Mouse (Mus musculus) ES-CJ7 (cell line): Measurements from ENCODE around the gene Ccdc18.
"Not testable (repeated sequence)": the region's sequence is repeated elsewhere in the genome, so short reads cannot be mapped to it uniquely, and the experiment has no call there.

ENCODE experiments used
- DNase-seq: peaks from one replicate; pipeline ENCODE4 v3.0.0; 2011; ENCODE audit warnings: low read depth, low spot score

The Ccdc18 gene

DNA sequence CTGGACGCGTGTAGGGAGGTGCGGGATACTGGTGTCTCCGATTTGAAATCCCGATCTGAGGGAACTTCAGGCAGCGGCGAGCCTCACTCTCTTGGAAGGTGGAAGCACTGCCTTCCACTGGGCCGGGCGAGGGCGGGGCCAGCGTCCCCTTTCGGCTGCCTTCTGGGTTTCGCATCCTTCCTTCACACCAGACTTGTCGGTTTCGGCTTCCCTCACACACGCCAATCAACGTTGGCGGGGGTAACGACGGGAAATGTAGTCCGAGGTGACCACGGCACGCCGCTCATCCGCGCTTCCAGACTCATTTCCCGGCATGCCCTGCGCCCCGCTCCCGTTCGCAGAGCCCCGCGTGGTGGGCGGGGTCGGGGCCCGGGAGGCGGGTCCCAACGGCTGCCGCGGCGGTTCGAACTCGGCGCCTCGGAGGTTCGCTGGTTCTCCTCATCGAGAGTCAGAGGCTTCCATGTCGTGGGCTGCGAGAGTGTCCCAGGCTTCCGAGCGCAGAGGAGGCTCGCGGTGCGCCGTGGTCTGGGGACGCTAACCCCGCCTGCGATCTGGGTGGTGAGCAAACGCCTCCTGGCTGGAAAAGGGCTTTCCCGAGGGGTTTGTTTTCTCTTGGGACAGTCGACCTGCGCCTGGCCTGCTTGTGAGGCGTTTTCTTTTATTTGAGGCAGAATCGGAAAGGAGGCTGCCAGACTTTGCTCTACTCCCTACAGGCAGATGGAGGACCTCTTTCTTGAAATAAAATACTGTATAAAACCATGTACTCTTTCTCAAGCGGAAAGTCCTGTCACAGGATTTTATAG lies at the start of gene Ccdc18, which contains the start of gene Tmed5:
Gene Ccdc18 (plus strand): TSS at position 435 of the 803 bp plus-strand sequence.
Gene Tmed5 (minus strand): TSS at position 180 of the 803 bp plus-strand sequence.
- DNase-seq = peak; percentile 99

GRCm38 (mm10) chr5:108085440-108085839 lies 47.2 kb upstream of the Ccdc18 start:
- peak; percentile 47 for DNase-seq

- not testable (repeated sequence) for DNase-seq
Observed at GRCm38 (mm10) chr5:108092731-108093130, 39.9 kb upstream of the Ccdc18 start.

DNA sequence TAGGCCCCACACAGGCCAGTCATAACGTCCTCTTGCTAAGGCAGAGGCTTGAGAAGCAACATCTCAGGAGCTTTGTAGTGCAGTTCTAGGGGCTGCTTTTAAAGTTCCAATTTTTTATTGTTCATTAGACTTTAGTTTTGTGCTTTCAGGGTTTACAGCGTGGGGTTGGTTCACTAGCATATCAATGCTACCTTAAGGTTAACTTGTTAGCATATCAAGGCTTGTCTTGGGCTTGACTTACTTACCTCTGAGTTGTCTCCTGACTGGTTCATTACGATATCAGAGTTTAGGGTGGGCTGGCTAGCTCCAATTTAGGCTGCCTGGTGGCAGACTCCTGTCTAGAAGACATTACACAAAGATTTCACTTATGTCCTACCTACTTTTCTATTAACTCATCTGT lies 35.0 kb upstream of the Ccdc18 start:
- peak; percentile 66 for DNase-seq

DNA sequence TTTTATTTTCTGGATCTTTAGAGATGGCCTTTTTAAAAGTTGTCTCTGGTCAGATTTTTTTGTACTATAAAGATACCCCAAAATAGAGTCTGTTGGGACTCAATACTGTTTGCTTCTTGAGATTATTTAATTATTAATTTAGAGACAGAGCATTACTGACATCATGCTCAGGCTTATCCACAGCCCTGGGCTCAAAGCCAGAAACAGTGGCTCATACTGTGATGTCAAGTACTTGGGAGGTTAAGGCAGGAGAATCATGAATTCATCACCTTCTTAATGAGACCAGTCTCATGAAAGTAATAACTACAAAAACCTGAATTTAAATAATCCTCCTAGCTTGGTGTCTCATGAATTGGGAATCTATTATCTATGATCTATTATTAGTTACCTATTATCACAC lies 32.5 kb upstream of the Ccdc18 start:
- no peak for DNase-seq

DNA sequence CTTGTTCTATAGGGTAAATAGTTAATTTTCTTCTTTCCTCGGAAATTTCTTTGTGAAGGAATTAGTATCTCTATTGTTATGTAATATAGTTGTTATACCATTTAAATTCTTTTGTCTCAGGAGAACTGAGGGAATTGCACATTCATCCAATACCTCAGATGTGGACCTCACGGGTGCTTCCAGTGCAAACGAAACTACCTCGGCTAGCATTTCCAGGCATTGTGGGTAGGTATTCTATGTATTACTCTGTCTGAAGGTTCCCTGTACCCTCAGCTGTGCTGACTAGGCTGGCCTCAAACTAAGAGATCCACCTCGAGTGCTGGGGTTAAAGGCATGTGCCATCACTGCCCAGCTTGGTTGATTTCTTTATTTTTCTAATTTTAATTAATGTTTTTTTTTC lies 28.4 kb upstream of the Ccdc18 start:
- peak; percentile 32 for DNase-seq

- no peak for DNase-seq
Observed at GRCm38 (mm10) chr5:108109346-108109745, 23.3 kb upstream of the Ccdc18 start.

DNA sequence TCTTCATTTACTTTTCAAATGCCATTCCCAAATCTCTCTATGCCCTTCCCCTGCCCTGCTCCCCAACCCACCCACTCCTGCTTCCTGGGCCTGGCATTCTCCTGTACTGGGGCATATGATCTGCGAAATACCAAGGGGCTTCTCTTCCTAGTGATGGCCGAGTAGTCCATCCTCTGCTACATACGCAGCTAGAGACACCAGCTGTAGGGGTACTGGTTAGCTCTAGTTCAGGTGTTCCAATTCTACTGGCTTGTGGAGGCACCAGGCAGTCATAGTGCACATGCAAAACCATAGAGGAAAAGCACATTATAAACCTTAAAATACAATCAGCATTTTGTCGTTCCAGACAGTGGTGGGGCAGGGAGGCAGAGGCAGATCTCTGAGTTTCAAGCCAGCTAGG lies 15.0 kb upstream of the Ccdc18 start:
- no peak for DNase-seq

DNA sequence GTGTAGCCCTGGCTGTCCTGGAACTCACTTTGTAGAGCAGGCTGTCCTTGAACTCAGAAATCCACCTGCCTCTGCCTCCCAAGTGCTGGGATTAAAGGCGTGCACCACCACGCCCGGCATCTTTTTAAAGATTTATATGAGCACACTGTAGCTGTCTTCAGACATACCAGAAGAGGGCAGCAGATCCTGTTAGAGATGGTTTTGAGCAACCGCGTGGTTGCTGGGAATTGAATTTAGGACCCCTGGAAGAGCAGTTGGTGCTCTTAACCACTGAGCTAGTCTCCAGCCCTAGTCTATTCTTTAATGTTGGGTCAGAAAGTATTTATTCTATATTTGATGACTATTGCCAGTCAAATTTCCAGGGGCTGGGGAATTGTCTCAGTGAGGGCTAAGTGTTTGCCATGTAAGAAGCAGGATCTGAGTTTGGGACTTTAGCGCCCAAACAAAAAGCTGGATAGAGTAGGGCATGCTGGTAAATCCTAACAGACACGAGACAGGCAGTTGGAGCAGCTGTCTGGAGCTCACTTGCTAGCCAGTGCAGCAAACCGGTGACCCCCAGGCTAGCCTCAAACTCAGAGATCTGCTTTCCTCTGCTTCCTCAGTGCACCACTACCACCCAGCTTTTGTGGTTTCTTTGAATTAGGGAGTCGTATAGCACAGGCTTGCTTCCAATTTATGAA lies 12.3 kb upstream of the Ccdc18 start:
- peak; percentile 85 for DNase-seq

GRCm38 (mm10) chr5:108131849-108132440 lies 730 bp upstream of the Ccdc18 start:
- peak; percentile 74 for DNase-seq

DNA sequence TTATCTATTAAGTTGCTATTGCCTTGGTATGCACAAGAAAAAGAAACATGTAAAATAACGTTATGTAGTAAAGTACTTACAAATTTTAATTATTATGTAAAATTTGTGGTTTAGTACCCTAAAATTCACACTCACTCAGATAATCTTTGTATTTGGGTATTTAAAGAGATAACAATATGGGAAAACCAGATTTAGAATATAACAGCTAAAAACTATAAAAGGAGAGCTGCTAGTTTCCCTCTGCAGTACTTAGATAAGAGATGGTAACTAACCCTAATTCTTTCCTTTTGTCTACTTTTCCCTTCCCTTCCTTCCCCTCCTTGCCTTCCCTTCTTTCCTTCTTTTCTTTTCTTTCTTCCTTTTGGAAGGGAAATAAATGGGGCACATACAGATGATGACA lies 19.9 kb downstream of the Ccdc18 start:
- DNase-seq = no peak

GRCm38 (mm10) chr5:108160796-108161195 lies 28.1 kb downstream of the Ccdc18 start:
- no peak for DNase-seq

- peak; percentile 18 for DNase-seq
Observed at GRCm38 (mm10) chr5:108163695-108164094, 31.0 kb downstream of the Ccdc18 start.

- DNase-seq = no peak
Observed at GRCm38 (mm10) chr5:108184050-108184449, 51.4 kb downstream of the Ccdc18 start.

DNA sequence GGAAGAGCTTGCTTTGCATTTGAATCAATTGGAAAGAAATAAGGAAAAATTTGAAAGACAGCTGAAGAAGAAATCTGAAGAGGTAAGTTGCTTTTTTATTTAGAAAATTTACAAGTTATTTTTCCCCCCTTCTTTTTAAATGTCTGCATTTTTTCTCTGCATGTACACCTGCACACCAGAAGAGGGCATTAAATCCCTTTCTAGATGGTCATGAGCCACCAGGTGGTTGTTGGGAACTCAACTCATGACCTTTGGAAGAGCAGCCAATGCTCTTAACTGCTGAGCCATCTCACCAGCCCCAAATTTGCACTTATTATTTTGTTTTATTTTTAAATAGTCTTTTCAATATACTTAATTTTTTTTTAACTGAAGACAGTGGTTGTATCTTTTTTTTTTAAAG lies 56.3 kb downstream of the Ccdc18 start:
- no peak for DNase-seq

DNA sequence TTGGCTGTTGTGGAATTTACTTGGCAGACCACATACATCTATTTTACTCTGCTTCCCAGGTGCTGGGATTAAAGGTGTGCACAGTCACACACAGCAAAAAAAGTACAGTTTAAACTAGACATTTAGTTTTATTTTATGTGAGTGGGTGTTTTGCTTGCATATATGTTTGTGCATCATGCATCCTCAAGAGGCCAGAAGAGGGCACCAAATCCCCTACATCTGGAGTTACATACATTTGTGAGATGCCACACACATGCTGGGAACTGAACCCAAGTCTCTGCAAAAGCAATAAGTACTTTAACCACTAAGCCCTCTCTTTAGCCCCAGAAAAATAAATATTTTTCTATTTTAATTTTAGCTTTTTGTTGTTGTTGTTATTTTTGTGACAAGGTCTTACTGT lies 73.3 kb downstream of the Ccdc18 start:
- DNase-seq = peak; percentile 42

DNA sequence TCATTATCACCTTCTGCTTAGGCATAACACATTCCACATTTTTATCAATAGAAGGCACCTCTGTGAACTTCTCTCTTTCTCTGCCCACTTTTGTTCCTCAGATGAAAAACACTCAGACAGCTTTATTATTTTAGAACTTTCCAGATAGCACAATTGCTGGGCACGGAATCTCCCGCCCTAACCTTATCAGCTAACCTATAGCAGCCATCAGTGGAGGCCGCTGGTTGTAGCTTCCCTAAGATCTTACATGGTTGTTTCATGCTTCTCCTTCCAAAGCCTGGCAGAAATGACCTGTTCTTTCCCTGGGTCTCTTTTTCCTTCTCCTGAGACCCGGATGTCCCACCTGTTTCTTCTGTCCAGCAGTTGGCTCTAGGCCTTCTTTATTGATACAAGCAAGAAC lies 78.8 kb downstream of the Ccdc18 start:
- no peak for DNase-seq

DNA sequence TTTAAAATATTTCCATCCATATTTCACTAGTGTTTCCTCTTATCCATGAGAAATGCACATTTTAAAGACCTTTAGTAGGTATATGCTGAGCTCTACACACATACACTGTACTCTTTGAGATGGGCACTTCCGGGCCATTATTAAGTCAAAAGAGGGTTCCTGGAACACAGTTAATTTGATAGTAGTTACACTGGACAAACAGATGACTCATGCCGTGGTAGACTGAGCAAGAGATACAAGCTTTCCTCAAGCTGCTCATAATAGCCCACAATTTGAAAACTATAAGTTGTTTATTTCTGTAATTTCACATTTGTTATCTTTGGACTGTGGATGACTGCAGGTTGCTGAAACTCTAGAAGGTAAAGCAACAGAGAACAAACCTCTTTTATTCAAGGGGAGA lies 82.3 kb downstream of the Ccdc18 start:
- DNase-seq = no peak

DNA sequence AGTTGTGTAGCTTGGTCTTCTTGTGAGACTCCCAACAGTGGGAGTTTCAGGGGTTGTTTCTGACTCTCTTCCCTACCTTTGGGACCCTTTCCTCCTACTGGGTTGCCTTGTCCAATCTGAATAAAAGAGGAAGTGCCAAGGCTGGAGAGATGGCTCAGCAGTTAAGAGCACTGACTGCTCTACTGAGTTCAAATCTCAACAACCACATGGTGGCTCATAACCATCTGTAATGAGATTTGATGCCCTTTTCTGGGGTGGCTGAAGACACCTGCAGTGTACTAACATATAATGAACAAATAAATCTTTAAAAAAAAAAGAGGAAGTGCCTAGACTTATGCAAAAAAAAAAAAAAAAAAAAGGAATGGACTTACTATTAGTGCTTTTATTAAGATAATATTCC lies 91.4 kb downstream of the Ccdc18 start:
- DNase-seq = no peak

DNA sequence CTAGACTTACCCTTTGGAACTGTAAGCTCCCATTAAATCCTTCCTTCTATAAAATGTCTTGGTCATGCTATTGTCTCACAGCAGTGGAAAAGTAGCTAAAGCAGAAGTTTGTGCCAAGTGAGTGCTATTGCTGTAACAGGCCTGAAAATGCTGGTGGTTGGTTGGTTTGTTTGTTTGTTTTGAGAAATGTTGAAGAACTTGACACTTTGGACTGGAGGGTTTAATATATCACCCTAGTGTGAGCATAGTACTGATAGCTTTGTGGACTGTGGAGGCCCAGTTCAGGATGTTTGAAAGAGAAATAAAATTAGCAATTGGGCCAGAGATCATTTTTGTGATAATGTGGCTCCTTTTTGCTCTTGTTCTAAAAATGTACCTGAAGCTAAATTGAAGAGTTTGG lies 93.5 kb downstream of the Ccdc18 start:
- DNase-seq = no peak

DNA sequence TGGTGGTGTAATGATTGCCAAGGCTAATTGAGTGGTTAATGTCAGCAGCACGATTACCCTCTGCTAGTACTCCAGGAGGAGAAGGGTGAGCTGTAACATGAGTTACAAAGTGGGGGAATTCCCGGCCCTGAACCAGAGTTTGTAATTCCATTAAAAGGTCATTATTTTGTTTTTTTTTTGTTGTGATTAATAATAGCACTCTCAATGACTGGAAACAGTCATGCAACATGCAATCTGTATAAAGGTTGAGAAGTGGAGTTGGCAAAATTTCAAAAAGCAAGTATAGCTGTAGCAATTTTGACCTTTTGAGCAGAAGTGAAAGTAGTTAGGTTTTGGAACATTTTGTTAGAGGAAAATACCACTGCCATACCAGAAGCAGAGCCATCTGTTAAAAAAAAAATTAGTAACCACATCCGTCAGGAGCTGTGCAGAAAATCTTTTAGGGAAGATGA lies 113.7 kb downstream of the Ccdc18 start:
- no peak for DNase-seq

DNA sequence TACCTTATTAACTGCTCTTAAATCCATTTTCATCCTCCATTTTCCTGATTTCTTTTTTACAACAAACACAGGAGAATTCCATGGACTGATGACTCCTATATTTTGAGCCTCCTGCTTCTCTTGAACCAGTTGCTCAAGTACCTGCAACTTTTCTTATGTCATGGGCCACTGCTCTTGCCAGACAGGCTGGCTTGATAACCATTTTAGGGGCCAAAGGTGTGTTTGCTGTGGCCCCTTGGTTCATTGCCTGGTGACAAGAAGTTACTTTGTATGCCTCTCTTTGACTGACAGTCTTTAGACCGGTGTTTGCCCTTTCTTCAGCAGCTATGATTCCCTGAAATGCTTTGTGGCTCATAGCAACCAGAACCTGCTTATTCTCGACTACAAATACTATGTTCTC lies 117.4 kb downstream of the Ccdc18 start:
- no peak for DNase-seq

DNA sequence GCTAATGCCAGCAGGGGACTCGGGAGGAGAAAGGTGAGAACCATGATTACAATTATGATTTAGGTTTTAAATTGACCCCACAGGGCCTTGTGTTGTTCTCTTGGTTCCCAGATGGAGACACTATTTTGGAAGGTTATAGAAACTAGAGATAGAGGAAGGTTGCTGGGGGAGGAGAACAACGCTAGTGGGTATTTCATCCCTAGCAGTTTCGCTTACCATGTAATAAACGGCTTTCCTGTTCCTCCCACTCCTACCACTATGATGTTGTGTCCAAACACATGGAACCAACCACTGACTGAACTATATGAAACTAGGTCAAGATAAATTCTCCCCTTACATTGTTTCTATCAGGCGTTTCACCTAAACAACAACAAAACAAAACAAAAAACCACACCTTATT lies 122.6 kb downstream of the Ccdc18 start:
- DNase-seq = no peak
